Mouse (Mus musculus) macrophage (primary cell): ENCODE measurements around the gene Gm3020. TPM values are rescaled to one million over a fixed set of nuclear protein-coding genes. Genes with fewer than 3 reads are reported as not detected.
"Not testable (repeated sequence)": the region's sequence is repeated elsewhere in the genome, so short reads cannot be mapped to it uniquely, and the experiment has no call there.

Experiments
- H3K27ac ChIP-seq: fragments of 350-480 bp; formaldehyde crosslinking; 2 replicates; pipeline ENCODE4 v1.9.0; 2021
- H3K36me3 ChIP-seq: fragments of 350-480 bp; formaldehyde crosslinking; 2 replicates; pipeline ENCODE4 v1.9.0; 2021; ENCODE audit errors: inconsistent target
- H3K4me3 ChIP-seq: fragments of 350-480 bp; formaldehyde crosslinking; 2 replicates; pipeline ENCODE4 v1.9.0; 2021; ENCODE audit errors: inconsistent target
- H3K79me2 ChIP-seq: fragments of 350-480 bp; formaldehyde crosslinking; 2 replicates; pipeline ENCODE4 v1.9.0; 2021; ENCODE audit errors: inconsistent target
- WGBS: methylation state at CpG from one replicate; pipeline ENCODE4 v1.1.7; 2026; ENCODE audit warnings: inconsistent platforms; ENCODE audit not compliant: missing documents; 5-methylcytosine and 5-hydroxymethylcytosine counted together
- polyA plus RNA-seq: library from polyadenylated mRNA; stranded (reverse); fragments of 250-400 nt; gene quantifications from 3 replicates; pipeline ENCODE4 v1.2.4, GENCODE M21; 2018; ENCODE audit warnings: inconsistent platforms
- total RNA-seq, 78 experiments: library from RNA; depleted of rRNA; stranded (reverse); fragments of 250-400 nt; gene quantifications; 1 replicate in 9 of 78; 2 replicates in 24 of 78; 3 replicates in 43 of 78; 4 replicates in 2 of 78; pipeline ENCODE4 v1.2.4; 2018; ENCODE audit warnings: inconsistent platforms in 56 of 78

The Gm3020 gene
- not detected for total RNA-seq (2018; cell fraction: chromatin; rRNA removed)
- not detected for total RNA-seq (2018; cell fraction: cytosol; rRNA removed)
- total RNA-seq (2018; cell fraction: nucleus; rRNA removed): not detected
- not detected in 3 replicates for polyA plus RNA-seq

GRCm38 (mm10) chr14:3651730-3652129 is at the start of gene Gm3020:
Gene Gm3020 (plus strand): TSS chr14:3652030.
- H3K4me3 ChIP-seq, H3K27ac ChIP-seq, H3K79me2 ChIP-seq, H3K36me3 ChIP-seq: not testable (repeated sequence)
- WGBS: no CpG with 5 or more reads among the region's 32 CpGs

- H3K36me3 ChIP-seq, H3K4me3 ChIP-seq, H3K79me2 ChIP-seq, H3K27ac ChIP-seq: not testable (repeated sequence)
- WGBS: no CpG with 5 or more reads among the region's 2 CpGs
Observed at GRCm38 (mm10) chr14:3634212-3634611, 17.6 kb upstream of the Gm3020 start, which contains the start of gene Gm3012. Gene Gm3012 (plus strand): TSS chr14:3634512.

- not testable (repeated sequence) for H3K27ac ChIP-seq, H3K4me3 ChIP-seq, H3K79me2 ChIP-seq, H3K36me3 ChIP-seq
- no CpG with 5 or more reads among the region's 3 CpGs for WGBS
Observed at GRCm38 (mm10) chr14:3688483-3688882, 36.7 kb downstream of the Gm3020 start, which contains the start of gene Gm3043. Gene Gm3043 (plus strand): TSS chr14:3688783.

Other genes with a start within 250 kb of the Gm3020 start
- gene Gm10409, start 239.4 kb upstream of the Gm3020 start, polyA plus RNA-seq: not detected in 3 replicates
- gene Gm3005, start 223.9 kb upstream of the Gm3020 start, polyA plus RNA-seq: not detected in 3 replicates
- not detected in 3 replicates for gene Gm10408, start 202.7 kb upstream of the Gm3020 start, polyA plus RNA-seq
- not detected in 3 replicates for gene Gm3012, start 17.5 kb upstream of the Gm3020 start, polyA plus RNA-seq
- not detected in 3 replicates for gene Gm3043, start 36.8 kb downstream of the Gm3020 start, polyA plus RNA-seq
- gene Gm3002, start 158.0 kb downstream of the Gm3020 start, polyA plus RNA-seq: not detected in 3 replicates
- gene Gm3033, start 194.2 kb downstream of the Gm3020 start, polyA plus RNA-seq: not detected in 3 replicates
- not detected in 3 replicates for gene Gm2916, start 232.1 kb downstream of the Gm3020 start, polyA plus RNA-seq